ENCODE assay signal across 28 mouse cellular contexts in genomic region chr10:61597991-61598390, GRCm38 (mm10). TPM values are rescaled to one million over a fixed set of nuclear protein-coding genes. Genes with fewer than 3 reads are reported as not detected.
A peak's percentile ranks its signal among the peaks of the same experiment; 100 is the strongest.
DNase-seq lines count a peak whose midpoint lies in the region; TF ChIP-seq lines count a peak whose summit lies in the region.
"Had no signal": no experiment of that assay in that cellular context is flagged by ENCODE, and none has a peak within 500 bp of the region (broad histone marks: within the 10 kb centered on the region; RNA-seq: fewer than 3 reads in every experiment).

No protein-coding gene starts in this region.

- peak; percentile 32 to 44 for DNase-seq in layer of hippocampus, adult 2 months (ENCODE audit: low spot score in 2 of 2)
- no peak for DNase-seq in layer of hippocampus, adult 9-10 months (ENCODE audit: low spot score)
- peak; percentile 17 for DNase-seq in right cerebral cortex, adult 18-20 months
- no peak for DNase-seq in right cerebral cortex, adult 2 months (ENCODE audit: low spot score in 2 of 2)
- DNase-seq in layer of hippocampus, adult 9-11 months, result peak; percentile 49
- DNase-seq in layer of hippocampus, postnatal 36 days, result peak; percentile 36 to 39
- no peak for DNase-seq in kidney, postnatal 14 days
- DNase-seq: adrenal gland, adult 8-10 months; B cell, adult 2 months; cerebellum, adult 8-10 months; cerebellum, postnatal 25 days; gastrocnemius, adult 2 months; gastrocnemius, postnatal 36 days; heart, adult 18-20 months; heart, postnatal 36 days; kidney, adult 9 months; kidney, postnatal 10 days; lung, adult 18-20 months; thymus, adult 18-20 months; thymus, postnatal 4 days had no signal

- no peak for TF ChIP-seq CTCF in layer of hippocampus, adult 2 months (conservative IDR thresholded peaks at IDR 0.05)

- H3K4me3 ChIP-seq in layer of hippocampus, adult 2 months, result no peak overlapping the region
- H3K4me3 ChIP-seq: gastrocnemius, adult 2 months; hindbrain, embryonic 12.5 days; liver, embryonic 12.5 days; midbrain, embryonic 13.5 days had no signal

- H3K27ac ChIP-seq in layer of hippocampus, adult 2 months, result peak overlapping the region; percentile 33; the same call in 1 of the 2 replicates
- H3K27ac ChIP-seq: gastrocnemius, adult 2 months; hindbrain, embryonic 12.5 days; liver, embryonic 12.5 days; macrophage; midbrain, embryonic 13.5 days; stomach, postnatal 0 days had no signal

RNA-seq across cellular contexts. Expression of gene Npffr1, which starts 2.7 kb away (rescaled TPM):
- total RNA-seq in layer of hippocampus, adult 2 months (2021), result 1 to 10 TPM; 4.0 to 4.7 TPM
- total RNA-seq in layer of hippocampus, postnatal 36 days (2021), result 1 to 10 TPM; 4.3 to 4.4 TPM
- total RNA-seq: gastrocnemius, postnatal 36 days; heart, postnatal 36 days; megakaryocyte-erythroid progenitor cell, adult 5-6 weeks; monocyte, adult 5-6 weeks; neutrophil, adult 5-6 weeks had no signal

RNA-seq across cellular contexts. Expression of gene Ppa1, which starts 50.4 kb away (rescaled TPM):
- total RNA-seq in layer of hippocampus, adult 2 months (2021), result 10 to 100 TPM; 96.5 to 98.5 TPM
- total RNA-seq in layer of hippocampus, postnatal 36 days (2021), result 10 to 100 TPM; 95.8 to 96.2 TPM

Comparison
In these comparisons a context has a peak if more than half of its experiments do, and no peak if none do; other contexts are left out.
1. DNase-seq: peak in layer of hippocampus, adult 2 months (2 of 2), right cerebral cortex, adult 18-20 months (single experiment), layer of hippocampus, adult 9-11 months (single experiment) and layer of hippocampus, postnatal 36 days (2 of 2); none in layer of hippocampus, adult 9-10 months (single experiment), right cerebral cortex, adult 2 months (0 of 2) and kidney, postnatal 14 days (single experiment).